Mouse (Mus musculus): ENCODE measurements around the gene Ercc4.

Gene Ercc4

DNA sequence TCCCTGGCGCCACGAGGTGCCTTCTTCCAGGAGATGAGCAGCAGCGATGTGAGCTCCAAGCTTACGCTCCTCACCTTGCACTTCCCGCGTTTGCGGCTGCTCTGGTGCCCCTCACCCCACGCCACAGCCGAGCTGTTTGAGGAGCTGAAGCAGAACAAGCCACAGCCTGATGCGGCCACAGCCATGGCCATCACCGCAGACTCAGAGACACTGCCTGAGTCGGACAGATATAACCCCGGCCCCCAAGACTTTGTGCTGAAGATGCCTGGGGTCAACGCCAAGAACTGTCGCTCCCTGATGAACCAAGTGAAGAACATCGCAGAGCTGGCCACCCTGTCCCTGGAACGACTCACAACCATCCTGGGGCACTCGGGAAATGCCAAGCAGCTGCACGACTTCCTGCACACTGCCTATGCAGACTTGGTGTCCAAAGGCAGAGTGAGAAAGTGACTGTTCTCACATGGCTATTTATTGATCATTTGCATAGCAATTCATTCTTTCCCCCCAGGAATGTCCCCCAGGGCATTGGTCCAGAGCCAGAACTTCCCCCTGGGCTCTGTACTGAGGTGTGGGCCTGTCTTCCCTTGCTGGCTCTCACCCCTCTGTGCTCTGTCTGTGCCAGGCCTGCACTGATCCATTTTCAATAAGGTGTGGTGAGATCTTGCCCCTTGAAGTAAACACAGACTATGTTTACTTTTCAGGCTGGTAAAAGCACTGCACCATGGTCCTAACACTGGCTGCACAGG, 38.5 kb downstream of the Ercc4 start:
- no peak for DNase-seq (ENCODE audit: low read depth, low spot score)

DNA sequence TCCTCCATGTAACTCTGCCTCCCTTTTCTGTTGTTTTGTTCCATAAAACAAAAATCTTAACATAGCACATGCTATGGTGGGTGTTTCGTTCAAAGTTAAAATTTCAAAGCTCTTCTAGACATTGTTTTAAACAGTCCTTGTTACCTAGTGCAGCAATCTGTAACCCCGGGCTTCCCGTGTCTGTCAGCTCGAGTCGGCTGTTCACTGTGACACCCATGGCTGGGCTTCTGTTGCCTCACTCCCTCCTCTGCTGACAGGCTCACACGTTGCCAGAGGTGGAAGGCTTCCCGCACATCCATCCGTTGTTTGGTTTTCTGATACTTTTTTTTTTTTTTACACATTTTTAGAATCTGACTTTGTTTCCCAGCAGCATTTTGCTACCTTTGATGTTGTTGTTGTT, 40.5 kb downstream of the Ercc4 start:
- no peak for DNase-seq (ENCODE audit: low read depth, low spot score)

DNA sequence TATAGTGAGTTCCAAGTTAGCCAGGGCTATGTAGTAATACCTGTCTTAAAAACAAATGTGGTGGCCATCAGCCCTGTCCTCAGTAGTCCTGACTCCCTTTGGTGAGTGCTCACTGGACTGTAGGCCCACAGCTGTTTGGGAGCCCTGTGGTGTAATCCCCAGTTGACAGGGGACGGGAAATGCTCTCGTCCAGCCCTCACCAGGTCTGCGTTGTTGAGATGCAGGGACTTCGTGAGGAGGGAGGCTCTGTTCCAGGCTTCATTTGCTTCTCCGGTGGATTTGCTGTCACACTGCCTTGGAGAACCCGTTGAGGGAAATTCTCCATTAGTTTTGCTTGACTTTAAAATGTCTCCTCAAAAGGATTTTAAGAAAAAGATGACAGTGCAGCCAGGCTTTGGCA, 41.3 kb downstream of the Ercc4 start:
- DNase-seq (ENCODE audit: low read depth, low spot score): no peak

DNA sequence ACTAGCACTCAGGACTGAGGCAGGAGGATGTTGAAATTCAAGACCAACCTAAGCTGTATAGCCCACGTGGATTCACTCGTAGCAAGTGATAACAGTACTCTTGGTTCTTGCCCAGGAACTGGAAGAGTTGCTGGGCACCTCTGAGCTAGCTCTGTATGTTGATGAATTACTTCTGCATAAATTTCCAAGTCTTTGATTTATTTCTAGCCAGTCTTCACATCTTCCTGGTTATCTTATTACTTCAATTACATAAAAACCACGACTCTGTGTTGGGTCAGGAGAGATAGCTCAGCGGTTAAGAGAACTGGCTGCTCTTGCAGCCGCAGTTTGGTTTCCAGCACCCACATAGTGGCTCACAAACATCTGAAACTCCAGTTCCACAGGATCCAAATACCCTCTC, 43.0 kb downstream of the Ercc4 start:
- no peak for DNase-seq (ENCODE audit: low read depth, low spot score)

DNA sequence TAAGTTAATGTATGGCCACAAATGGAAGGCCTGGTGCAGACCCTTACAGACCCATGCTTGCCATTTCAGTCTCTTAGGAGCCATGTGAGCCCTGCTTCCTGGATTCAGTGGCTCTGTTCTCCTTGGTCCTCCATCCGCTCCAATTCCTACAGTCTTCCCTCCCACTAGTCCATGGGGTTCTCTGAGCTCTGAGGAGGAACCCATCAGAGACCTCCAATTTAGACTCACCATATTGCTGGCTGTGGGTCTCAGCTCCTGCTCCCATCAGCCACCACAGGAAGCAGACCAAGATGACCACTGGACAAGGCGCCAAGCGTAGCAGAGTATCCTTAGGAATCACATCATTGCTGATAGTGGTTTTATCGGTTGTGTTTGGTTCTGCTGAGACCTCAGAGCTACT, 43.7 kb downstream of the Ercc4 start:
- no peak for DNase-seq (ENCODE audit: low read depth, low spot score)

DNA sequence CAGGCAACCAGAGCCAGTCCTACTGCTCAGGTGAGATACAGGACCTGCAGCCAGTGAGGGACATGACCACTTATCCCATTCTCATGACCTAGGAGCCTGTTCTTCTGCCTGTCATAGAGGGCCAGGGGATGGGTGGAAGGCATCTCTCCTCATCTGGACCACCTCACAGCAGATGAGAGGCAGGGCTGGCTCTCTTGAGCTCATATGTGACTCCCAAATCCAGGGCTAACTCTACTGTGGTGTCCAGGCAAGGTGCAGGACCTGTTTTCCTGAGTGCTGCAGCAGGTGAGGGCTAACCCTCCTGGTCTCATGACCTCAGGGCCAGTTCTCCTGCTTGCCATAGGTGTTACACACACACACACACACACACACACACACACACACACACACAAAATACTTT, 44.9 kb downstream of the Ercc4 start:
- no peak for DNase-seq (ENCODE audit: low read depth, low spot score)

DNA sequence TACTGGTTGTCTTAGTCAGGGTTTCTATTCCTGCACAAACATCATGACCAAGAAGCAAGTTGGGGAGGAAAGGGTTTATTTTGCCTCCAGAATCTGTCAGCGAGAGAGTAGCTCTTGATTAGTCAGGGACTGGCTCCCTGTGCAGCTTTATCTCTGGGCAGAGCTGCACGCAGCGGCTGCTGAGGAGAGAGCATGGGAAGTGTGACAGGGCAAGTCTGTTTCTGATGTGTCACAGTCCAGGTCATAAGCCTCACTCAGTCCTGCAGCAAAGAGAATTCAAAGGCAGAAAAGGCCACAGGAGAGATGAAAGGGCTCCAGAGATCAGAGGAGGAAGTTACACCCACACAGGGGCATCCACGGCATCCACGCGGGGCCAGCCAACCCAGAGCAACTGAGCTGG, 47.8 kb downstream of the Ercc4 start:
- DNase-seq (ENCODE audit: low read depth, low spot score): no peak

DNA sequence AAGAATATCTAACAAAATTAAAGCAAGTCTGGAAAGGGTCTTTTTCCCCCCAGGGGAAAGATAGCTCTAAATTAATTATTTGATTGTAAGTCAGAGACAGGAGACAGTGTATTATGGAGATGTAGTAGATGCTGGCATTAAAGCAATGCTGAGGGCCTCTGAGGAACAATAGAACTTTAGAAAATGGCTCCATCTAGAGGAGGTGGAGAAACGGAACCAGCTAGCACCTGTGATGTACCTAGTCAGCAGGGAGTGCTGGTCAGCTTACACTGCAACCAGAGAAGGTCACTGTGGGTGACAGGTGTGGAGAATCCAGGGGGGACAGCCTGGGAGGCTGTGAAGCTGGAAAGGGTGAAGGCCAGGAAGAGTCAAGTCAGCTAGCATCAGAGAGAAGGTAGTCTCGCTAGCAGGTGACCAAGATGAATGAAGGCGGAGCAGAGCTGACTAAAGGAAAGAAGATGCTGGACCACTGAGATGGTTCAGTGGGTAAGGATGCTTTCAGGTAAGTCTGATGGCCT, 48.7 kb downstream of the Ercc4 start:
- peak; percentile 24 for DNase-seq (ENCODE audit: low read depth, low spot score)

DNA sequence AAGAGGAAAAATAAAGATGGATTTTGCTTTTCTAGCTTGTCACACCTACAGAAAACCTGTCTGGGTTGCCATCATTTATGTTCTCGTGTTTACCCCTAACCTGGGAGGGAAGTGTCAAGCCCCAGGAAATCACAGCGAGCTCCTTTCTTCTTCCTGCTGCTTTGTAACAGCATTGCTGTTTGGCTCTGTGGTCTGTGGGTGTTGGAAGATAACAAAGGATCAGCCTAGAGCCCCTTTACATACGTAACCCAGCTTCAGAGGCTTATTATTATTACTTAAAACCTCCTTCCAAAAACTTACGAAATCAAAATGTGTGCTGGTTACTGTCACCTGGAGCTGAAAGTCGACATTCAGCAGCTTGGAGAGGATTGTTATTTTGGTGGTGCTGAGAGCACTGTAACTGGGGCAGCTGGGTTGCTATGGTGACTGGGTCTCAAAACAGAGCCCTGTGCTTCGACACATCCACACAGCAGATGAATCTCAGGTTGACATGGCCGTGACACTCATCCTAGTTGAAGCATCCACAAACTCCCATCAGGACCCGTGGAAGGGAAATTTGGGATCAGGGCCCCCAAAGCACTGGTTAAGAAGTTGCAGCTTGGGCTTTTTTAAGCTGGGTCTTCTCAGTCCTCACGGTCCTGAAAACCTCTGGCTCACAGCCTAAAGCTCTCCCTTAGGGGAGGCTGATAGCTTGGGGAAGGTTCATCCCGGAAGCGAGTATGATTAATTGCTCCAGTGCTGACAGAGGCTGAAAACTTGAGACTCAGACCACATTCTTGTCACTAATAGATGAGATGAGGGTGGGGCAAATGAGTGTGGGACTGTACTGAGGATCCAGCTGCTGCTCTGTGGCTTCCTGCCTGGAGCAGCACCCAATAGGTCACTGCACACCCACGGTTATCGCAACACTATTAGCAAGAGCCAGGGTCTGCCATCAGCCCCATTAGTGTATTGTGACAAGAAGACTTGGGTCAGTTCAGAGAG, 49.7 kb downstream of the Ercc4 start:
- peak; percentile 82 for DNase-seq (ENCODE audit: low read depth, low spot score)

DNA sequence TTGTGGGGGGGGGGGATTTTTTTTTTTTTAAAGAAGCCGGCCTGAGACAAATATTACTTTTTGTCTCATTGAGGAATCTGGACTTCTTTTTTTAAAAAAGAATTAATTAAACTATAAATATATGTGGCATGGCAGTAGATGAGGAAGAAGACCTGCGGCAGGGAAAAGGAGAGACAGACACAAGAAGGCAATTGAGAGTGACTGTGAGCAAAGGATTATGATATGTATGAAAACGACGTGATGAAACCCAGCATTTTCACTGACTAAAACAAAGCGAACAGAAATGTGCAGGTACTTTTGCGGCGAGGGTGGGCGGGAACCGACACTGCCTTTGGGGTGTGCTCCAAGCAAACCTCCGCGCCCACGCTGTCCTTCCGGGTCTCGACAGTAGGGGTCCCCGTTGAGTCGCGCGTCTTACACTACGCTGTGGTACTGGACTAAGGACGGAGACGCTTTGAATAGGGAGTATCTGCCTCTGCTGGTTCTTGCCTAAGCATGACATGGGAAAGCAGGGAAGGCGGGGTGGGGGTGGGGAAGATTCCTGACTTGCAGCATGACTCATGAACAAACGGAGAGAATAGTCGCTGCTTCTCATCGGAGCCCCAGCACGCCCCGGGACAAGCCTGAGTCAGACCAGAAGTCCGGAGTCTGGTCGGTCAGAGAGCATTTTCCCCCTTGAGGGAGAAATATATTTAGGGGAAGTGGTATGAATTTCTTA, 50.6 kb downstream of the Ercc4 start:
- DNase-seq (ENCODE audit: low read depth, low spot score): peak; percentile 89

DNA sequence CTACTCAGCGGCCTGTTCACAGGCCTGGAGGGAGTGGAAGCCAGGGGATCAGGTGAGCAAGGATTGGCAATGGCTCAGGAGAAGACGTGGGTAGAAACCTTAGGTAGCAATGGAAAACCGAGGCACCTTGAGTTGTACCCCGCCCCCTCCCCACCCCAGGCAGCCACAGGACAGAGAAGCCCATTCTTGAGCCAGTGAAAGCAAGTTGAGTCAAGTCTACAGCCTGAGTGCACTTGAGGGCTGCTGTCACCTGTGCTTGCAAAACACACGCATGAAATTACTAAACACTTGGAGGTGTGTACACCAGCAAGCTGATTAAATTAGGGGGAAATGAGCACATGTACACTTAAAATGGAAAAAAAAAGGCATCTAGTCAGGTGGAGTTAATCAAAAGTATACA, 52.0 kb downstream of the Ercc4 start:
- DNase-seq (ENCODE audit: low read depth, low spot score): no peak

DNA sequence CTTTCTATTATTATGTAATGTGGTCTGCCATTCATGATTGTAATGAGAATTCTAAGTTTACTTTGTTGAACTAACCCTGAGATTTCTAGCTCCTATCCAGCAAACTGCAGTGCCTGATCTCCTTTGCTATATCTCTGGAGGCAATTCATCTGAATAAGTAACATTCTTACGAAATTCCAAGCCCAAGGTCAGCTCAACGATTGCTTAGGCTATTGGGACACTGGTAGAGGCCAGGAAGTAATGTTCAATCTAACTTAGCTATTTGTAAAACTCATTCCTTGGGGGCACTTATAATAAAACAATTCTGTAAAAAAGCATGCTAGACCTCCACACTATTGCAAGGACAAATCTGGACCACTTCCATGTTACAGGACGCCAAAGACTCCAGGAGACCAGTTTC, 58.2 kb downstream of the Ercc4 start:
- DNase-seq (ENCODE audit: low read depth, low spot score): no peak

DNA sequence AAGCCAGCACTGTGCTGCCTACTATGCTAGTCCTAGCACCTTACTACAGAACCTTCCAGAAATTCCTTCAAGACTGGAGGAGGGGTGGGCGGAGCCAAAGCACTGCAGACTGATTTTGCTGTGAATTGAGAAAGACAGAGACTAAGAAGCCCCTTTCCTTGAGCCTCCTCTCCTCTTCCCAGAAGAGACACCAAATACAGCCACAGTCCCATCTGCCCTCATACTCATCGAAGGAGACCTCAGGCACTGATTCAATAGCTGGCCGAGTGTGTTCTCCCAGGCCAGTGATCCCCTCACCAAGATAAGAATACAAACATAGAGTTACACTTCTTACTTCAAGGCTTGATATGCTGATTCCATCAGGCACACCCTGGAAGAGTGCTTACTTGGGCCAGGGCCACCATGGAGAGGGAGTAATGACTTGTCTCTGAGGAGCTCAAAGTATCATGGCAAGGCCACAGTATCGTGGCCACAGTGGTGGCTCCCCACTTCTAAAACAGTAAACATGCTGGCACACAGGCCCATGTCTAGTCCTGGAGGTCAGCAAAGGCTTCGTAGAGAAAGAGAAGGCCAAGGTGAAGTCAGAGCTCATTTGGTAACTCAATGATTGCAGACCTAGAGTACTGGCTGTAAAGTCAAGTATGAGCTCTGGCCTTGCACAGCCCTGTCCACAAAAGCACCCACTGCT, 63.7 kb downstream of the Ercc4 start:
- no peak for DNase-seq (ENCODE audit: low read depth, low spot score)

DNA sequence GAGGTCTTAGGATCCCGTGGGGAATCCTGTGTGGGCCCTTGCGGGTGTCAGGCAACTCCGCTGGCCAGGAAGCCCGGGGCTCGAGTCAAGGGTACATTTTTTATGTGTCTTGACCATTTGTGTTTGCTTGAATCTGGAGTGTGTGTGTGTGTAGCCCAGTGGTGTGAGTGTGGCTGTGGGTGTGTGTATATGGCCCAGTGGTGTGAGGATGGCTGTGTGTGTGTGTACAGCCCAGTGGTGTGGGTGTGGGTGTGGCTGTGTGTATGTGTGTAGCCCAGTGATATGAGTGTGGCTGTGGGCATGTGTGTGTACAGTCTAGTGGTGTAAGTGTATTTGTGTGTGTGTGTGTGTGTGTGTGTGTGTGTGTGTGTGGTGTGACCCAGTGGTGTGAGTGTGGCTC, 73.0 kb downstream of the Ercc4 start:
- no peak for DNase-seq (ENCODE audit: low read depth, low spot score)

DNA sequence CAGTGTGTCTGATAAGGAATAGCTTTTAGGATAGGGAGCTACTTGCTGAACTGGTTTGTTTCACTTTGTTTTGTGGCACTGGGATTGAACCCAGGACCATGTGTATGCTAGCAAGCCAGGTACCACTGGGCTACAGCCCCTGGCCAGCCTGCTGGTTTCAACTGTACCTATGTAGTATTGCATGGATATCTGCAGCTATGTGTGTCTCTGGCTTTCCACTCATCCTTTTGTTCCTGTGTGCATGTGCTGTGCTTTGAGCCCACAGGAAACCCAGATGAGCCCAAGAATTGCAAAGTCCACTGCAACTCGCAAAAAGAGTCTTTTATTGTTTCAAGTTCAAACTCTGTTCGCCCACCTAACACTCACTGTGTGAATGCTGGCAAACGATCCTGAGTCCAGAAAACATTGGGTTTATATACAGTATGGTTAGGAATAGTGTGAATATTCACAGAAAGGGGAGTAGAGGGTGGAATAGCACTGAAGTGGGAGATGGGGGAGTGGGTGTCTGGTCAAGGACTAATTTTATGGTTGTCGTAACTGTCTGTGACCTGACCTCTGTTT, 73.8 kb downstream of the Ercc4 start:
- no peak for DNase-seq (ENCODE audit: low read depth, low spot score)

DNA sequence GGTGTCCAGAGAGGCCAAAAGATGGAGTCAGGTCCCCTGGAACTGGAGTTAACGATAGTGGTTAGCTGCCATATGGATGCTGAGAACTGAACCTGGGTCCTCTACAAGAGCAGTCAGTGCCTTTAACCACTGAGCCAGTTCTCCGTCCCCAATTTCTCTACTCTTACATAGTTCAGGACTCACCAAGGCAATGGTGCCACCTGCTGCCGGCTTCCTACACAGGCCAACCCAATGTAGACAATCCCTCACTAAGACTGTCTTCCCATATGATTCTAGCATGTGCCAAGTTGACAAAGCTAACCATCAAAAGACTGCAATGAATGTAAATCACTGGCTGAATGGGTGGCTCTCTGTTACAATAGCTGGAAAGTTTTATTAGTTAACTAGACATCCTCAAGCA, 74.9 kb downstream of the Ercc4 start:
- DNase-seq (ENCODE audit: low read depth, low spot score): no peak

DNA sequence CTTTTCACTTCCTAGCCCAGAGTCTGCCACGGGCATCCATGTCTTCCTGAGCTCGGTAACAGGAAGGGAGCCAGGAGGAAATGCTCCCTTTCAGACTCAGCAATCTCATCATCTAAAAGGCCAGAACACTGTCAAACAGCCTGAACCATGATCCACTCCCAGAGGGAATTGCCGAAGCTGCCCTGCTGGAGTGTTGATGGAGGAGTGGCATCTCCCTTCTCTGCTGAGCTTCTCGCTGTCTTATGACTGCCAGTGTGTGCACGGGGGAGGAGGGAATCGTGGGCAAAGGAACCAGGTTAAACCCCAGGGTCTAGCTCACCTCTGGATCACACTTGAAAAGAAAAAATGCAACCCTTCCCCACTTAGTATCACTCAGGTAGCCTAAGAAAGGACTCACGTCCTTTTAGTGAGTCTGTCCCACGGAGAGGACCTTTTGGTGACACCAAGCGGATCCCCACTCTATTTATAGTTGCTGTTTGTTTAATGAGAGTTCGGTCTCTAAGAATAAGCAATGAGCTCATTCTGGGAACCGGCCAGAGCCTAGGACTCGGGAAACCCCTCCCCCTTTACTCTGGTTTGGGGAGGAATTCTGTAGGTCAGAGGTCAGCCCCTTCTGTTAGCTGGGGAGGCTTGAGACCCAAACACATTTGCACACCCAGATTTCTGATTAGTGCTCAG, 80.1 kb downstream of the Ercc4 start:
- no peak for DNase-seq (ENCODE audit: low read depth, low spot score)

DNA sequence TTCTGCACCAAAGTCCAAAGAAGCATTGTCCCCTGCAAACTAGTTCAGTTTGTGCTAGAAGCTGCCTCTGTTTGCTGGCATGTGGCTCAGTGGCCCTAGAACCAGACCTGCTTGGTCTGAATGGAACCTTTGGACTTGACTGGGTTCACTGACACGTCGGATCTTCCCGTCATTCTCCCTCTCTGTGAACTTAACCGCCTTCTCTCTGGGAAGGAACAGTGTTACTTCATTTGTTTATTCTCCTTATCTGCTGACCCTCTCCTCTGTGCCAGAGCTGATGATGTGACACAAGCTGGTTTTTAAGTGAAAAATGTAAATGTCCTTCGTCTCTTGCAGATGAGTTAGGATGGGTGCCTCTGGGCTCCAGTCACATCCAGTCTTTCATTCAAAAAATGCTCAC, 81.0 kb downstream of the Ercc4 start:
- no peak for DNase-seq (ENCODE audit: low read depth, low spot score)

DNA sequence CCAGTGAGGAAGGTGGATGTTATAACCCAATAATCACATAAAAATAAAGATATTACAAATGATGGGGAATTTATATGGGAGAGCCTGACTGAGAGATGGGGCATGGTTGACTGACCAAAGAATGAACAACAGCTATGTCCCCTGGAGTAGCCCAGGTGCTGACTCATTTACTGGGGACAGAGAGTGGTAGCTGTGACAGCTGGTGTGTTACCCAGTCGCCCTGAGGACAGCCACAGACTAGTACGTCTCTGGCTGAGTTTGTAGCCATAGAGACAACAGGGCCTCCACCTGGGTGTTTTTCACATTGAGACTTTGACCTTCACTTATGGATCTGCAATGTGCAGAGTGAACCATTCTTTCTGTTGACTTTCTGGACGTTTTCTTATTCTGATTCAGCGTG, 81.7 kb downstream of the Ercc4 start:
- no peak for DNase-seq (ENCODE audit: low read depth, low spot score)

DNA sequence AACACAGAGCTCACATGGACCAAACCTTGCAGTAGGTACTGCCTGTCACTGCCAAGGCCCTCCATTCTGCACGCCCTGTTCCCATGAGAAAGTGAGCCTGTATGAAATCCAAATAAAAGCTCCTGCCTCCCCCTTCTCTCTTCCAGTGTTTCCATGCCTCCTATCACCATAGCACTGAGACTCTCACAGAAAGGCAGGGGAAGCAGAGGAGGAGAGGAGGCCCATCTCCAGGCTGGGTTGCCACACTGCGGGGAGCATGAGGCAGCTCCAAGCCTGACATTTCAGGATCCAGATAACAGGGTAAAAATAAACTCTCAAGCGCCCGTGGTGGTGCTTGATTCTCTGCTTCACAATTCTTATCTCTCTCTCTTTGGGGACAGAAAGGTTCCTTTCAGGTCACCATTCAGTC, 84.2 kb downstream of the Ercc4 start:
- DNase-seq (ENCODE audit: low read depth, low spot score): no peak

DNA sequence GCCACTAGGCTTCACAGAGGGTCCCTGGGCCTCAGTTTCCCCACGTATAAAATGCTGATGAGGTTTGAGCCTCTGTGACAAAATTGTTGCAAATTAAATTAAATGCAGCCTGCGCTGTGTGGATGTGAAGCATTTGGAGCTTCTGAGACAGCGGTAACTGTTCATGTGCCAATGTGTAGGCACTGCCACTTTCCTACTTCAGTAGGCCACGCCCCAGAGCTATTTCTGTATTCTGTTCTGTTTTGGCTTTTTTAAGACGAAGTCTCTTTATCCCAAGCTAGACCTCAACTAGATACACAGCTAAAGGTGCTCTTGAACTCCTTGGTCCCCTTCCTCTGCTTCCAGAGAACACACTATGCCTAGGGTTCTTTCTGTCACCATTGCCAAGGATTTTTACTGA, 85.4 kb downstream of the Ercc4 start:
- no peak for DNase-seq (ENCODE audit: low read depth, low spot score)

All from CD4-positive helper T cell, adult 2 months (primary cell).